Comparison of ENCODE assay signal across 25 mouse cellular contexts in genomic region chr9:32472346-32472745, GRCm38 (mm10).
DNase-seq lines count a peak whose midpoint lies in the region; ATAC-seq and TF ChIP-seq lines count a peak whose summit lies in the region.
"Had no signal": no experiment of that assay in that cellular context is flagged by ENCODE, and none has a peak within 500 bp of the region (broad histone marks: within the 10 kb centered on the region; RNA-seq: fewer than 3 reads in every experiment).

No protein-coding gene starts in this region.

- TF ChIP-seq EP300 in liver, postnatal 0 days (IDR thresholded peaks at IDR 0.05; ENCODE audit: low read depth), result no peak

- H3K9ac ChIP-seq in liver, adult 2 months (ENCODE audit: low read depth, low read length), result no peak overlapping the region
- H3K9ac ChIP-seq in liver, postnatal 0 days (replicated peaks), result no peak overlapping the region
- H3K9ac ChIP-seq: embryonic facial prominence, embryonic 12.5 days; embryonic facial prominence, embryonic 15.5 days; forebrain, embryonic 15.5 days; hindbrain, embryonic 13.5 days had no signal

- 83% methylated on average over 3 of the region's 3 CpGs for WGBS in liver, adult 2 months
- WGBS in liver, postnatal 0 days (ENCODE audit: insufficient replicate concordance), result 64% methylated on average over 3 of the region's 3 CpGs

- TF ChIP-seq POLR2A in liver, adult 2 months (IDR thresholded peaks at IDR 0.05; ENCODE audit: extremely low read depth, insufficient read depth, low read length), result no peak

- H3K79me2 ChIP-seq in liver, adult 2 months (ENCODE audit: control insufficient read depth, insufficient read depth, low read length), result no peaks in the 10 kb centered on the region; the same call in 1 of the 2 replicates

- no peak for ATAC-seq in liver, postnatal 0 days
- ATAC-seq in common myeloid progenitor, adult 5-6 weeks (replicated peaks; ENCODE audit: low read depth, poor library complexity, severe bottlenecking), result peak; percentile 64
- peak; percentile 51 for ATAC-seq in megakaryocyte, adult 5-6 weeks (ENCODE audit: poor library complexity, severe bottlenecking)
- ATAC-seq: forebrain, embryonic 15.5 days; hindbrain, postnatal 0 days; inflammation-experienced regulatory T-cells, adult 6 months; intestine, embryonic 16.5 days had no signal

- DNase-seq in liver, adult 2 months (ENCODE audit: extremely low read depth, low read depth, low spot score), result peak; percentile 21
- DNase-seq in liver, postnatal 0 days, result no peak
- DNase-seq in urinary bladder, postnatal 14 days (ENCODE audit: low spot score), result no peak
- DNase-seq in cerebellum, postnatal 25 days, result no peak
- DNase-seq in MN1 (ENCODE audit: low spot score), result no peak
- DNase-seq: adrenal gland, adult 2 months; adrenal gland, postnatal 14 days; B cell, adult 2 months; cerebellum, adult 11-12 months; cerebellum, adult 8-10 months; cerebellum, postnatal 10 days; gastrocnemius, postnatal 25 days had no signal

- H3K4me1 ChIP-seq in liver, adult 2 months (ENCODE audit: control insufficient read depth, insufficient read depth, low read length), result peaks cover 2% of the 10 kb centered on the region; the same call in 1 of the 2 replicates
- H3K4me1 ChIP-seq in liver, postnatal 0 days (ENCODE audit: insufficient read depth), result peaks cover 5% of the 10 kb centered on the region
- H3K4me1 ChIP-seq: hindbrain, embryonic 13.5 days had no signal

- no peak overlapping the region for H3K4me2 ChIP-seq in liver, postnatal 0 days (ENCODE audit: low read depth, low read length)
- H3K4me2 ChIP-seq: embryonic facial prominence, embryonic 12.5 days; embryonic facial prominence, embryonic 15.5 days; forebrain, embryonic 15.5 days; heart, embryonic 11.5 days; hindbrain, embryonic 13.5 days had no signal

- H3K36me3 ChIP-seq in liver, adult 2 months (ENCODE audit: control insufficient read depth, insufficient read depth, low read length), result no peaks in the 10 kb centered on the region
- peaks cover 12% of the 10 kb centered on the region; the same call in 1 of the 2 replicates for H3K36me3 ChIP-seq in liver, postnatal 0 days (replicated peaks; ENCODE audit: insufficient read depth, low read length)
- H3K36me3 ChIP-seq: embryonic facial prominence, embryonic 15.5 days; forebrain, embryonic 15.5 days; G1E; hindbrain, embryonic 10.5 days; hindbrain, embryonic 13.5 days had no signal

- H3K4me3 ChIP-seq in liver, adult 2 months (ENCODE audit: insufficient read depth, low read depth, low read length), result no peak overlapping the region
- no peak overlapping the region for H3K4me3 ChIP-seq in liver, postnatal 0 days (ENCODE audit: low read depth, low read length)
- H3K4me3 ChIP-seq: embryonic facial prominence, embryonic 12.5 days; embryonic facial prominence, embryonic 15.5 days; forebrain, embryonic 15.5 days; hindbrain, embryonic 10.5 days; hindbrain, embryonic 13.5 days had no signal

- no peak for TF ChIP-seq CTCF in liver, adult 2 months (IDR thresholded peaks at IDR 0.05; ENCODE audit: low read depth, low read length)
- no peak for TF ChIP-seq CTCF in liver, postnatal 0 days (IDR thresholded peaks at IDR 0.05; ENCODE audit: low read depth)

- H3K27ac ChIP-seq in liver, adult 2 months (replicated peaks; ENCODE audit: insufficient read depth, low read depth, low read length), result no peak overlapping the region
- H3K27ac ChIP-seq in liver, postnatal 0 days (ENCODE audit: low read depth), result no peak overlapping the region
- H3K27ac ChIP-seq: embryonic facial prominence, embryonic 12.5 days; embryonic facial prominence, embryonic 15.5 days; forebrain, embryonic 15.5 days; hindbrain, embryonic 10.5 days; hindbrain, embryonic 13.5 days; hindbrain, postnatal 0 days had no signal

- H3K9me3 ChIP-seq in liver, postnatal 0 days (ENCODE audit: low read length), result no peaks in the 10 kb centered on the region
- H3K9me3 ChIP-seq: embryonic facial prominence, embryonic 12.5 days; embryonic facial prominence, embryonic 15.5 days; forebrain, embryonic 15.5 days; hindbrain, embryonic 10.5 days; hindbrain, embryonic 13.5 days had no signal

- no peaks in the 10 kb centered on the region for H3K27me3 ChIP-seq in liver, adult 2 months (ENCODE audit: control insufficient read depth, insufficient read depth, low read length)
- H3K27me3 ChIP-seq in liver, postnatal 0 days (ENCODE audit: insufficient read depth, low read length), result no peaks in the 10 kb centered on the region
- H3K27me3 ChIP-seq: CH12.LX; embryonic facial prominence, embryonic 12.5 days; embryonic facial prominence, embryonic 15.5 days; forebrain, embryonic 15.5 days; hindbrain, embryonic 13.5 days had no signal
